Mouse (Mus musculus) right cerebral cortex, adult 18-20 months (tissue): Measurements from ENCODE around the gene Tapt1.

Experiments used
- DNase-seq: peaks from one replicate; pipeline ENCODE4 v3.0.0; 2022; ENCODE audit warnings: mixed read lengths

The Tapt1 gene

DNA sequence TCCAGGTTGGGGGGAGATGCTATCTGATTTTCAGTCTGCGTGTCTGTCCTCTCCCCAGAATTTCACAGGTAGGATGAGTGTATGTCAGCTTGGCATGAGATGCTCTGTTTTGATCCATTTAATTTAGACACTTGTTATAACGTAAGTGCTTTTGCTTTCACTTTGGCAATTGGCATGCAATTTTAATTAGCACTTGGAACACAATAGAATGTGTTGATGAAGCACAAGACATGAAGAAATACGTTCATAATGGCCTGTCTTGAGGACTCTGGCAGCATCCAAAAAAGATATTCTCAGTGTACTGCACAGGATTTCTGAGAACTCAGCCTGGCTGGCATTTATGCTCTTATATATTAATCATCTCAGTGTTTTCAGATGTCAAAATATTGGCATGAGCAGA, 7.5 kb upstream of the Tapt1 start:
- no peak for DNase-seq

DNA sequence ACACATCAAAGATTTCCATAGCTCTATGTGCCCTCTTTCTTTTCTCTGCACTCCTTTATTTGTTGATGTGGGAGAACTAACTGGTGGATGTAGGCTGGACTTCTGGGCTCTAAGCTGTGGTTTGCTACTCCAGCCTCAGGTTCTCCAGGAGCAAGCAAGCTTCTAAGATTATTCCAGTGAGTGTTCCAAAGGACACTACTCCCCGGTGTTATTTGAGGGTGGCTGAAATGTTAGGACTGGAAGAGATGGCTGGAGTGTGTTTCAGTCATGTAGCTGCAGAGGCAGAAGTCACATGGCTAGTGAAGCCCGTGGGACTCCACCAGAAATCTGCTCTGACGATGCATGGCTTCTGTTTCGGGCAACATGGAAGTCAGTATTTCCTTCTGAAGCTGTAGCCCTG, 2.3 kb upstream of the Tapt1 start:
- DNase-seq, result no peak

DNA sequence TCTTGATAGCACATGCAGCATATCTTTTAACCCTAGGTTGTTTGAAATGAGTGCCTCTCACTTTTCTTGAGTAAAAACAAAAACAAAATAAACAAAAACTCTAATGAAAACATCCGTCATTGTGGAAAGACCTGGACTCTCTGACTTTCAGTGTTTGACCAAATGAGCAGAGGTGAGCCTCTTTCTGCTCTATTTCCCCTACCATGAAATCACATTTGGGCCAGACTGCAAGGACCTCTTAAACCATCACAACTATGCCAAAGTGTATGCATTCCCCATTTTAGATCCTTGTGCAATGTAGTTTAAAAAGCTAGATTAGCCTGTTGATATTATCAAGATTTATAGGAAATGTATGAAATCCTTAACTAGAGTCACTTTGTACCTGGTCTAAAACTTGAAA, 1.9 kb upstream of the Tapt1 start:
- no peak for DNase-seq

DNA sequence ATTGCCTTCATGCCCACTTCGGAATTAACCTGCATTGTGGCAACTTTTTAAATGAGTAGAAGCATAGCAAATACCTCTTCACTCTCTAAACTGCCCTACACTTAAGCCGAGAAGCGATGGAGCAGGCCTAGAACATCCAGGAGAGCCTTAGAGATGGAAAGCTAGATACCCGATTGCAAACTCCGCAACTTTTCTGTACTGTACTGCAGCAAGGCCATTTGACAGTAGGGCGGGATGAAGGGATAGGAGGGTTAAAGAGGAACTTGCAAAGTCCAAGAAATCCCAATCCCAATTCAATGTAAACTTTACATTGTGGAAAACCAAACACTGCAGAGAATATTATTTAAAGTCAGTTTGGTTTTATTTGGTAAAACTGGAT, 1.0 kb upstream of the Tapt1 start:
- DNase-seq, result no peak

DNA sequence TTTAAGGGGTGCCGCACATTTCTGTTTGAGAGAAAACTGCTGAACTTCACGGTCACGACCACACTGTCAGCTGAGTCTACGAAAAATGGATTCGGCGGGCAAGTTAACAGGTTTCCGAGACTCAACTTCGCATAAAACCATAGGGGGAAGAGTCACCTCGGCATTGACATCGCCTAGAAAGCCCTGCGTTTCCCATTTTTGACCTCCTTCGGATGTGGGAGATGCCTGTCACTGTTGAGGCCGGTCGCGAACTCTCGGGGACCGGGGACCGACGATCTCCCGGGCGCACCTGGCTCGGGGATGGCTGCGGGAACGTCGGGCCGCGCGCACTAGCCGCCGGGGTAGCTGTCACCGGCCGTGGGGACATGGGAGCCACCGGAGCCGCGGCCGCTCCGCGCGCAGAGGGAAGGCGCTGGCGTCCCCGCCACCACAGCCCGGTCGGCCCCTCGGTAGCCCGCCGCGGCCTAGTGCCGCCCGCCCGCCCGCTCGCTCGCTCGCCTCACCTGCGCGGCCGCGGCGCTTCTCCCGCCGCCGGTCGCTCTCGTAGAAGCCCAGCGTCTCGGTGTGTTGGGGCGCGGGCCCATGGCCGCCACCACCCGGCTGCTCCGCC, 410 bp downstream of the Tapt1 start:
- DNase-seq, result no peak

DNA sequence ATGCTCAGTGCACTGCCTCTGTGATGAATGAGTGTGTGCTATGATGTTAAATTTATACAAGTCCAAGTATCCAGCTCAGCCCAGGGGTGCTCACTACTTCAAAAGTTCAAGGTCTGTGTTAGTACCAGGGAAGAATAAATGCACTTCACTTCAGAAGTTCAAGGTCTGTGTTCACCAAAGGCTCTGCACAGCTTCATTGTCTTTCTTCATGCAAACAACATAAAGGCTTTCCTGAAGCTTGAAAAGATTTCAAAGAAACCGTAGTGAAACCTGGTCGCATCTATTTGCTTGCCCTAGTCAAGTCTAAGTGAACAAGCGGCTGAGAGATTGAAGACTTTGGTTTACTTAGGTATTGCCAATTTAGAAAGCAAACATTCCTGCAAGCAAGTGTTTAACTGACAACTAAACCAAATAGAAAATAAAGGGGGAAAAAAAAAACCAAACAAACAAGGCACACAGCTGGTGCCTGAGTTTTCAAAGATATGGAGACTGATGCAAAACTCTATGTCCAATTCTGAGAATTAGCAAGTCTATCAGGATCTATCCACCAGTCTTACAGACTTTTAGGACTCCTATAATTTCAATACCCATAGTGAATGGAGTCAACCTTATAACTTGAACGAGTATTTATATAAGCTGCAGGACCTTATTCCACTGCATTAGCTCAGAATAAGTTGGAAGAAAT, 1.4 kb downstream of the Tapt1 start:
- no peak for DNase-seq

DNA sequence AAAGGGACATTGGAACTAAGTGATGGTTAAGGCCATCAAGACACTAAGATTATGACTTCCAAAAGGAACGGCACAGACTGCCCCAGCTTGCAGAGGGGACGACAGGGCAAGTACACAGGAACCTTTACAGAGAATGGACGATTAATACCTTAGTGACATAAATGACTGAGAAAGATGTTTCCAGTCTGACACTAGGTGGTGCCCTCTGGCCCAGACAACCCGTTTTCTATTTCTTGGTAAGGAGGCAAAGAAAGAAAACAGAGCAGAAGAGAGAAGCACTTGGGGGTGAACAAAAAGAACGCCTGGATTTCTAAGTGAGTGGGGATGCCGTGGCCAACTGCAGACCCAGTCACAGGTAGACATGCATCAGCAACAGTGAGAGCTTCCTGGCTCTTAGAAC, 2.2 kb downstream of the Tapt1 start:
- DNase-seq, result peak; percentile 14

DNA sequence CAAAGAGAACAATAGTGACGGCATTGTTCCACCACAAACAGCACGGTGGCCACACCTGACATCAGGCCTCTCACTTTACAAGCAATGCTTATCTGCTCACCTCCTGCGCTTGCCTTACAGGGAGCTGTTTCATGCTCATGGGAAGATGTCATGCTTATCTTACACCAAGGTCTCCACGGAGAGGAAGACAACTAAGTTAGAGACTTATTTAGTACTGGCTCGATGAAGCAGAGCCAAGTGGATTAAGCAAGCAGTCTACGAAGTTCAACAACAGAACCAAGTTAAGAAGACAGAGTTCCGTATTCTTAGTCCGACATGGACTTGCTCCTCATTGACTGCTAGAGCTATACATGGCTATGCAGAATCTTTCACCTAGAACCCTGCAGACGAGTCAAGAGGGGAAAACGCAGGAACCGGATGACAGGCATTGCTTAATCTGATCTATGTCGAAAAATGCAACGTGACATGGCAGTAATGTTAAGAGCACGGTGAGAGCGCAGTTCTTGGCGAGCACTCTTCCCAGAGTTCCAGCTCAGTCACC, 3.0 kb downstream of the Tapt1 start:
- DNase-seq, result no peak

DNA sequence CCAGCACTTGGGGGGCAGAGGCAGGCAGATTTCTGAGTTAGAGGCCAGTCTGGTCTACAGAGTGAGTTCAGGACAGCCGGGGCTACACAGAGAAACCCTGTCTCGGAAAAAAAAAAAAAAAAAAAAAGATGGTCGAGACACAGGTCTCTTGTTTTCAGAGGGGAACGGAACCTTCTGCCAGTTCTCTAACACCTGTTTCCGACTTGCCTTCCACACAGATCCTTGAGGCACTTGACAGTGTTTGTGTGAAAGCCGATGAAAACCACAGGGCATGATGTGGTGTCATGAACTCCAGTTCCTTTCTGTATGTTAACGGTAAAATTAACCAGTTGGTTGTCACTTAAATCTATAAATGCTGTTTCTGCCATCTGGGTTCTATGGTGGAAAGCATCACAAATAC, 6.0 kb downstream of the Tapt1 start:
- no peak for DNase-seq

DNA sequence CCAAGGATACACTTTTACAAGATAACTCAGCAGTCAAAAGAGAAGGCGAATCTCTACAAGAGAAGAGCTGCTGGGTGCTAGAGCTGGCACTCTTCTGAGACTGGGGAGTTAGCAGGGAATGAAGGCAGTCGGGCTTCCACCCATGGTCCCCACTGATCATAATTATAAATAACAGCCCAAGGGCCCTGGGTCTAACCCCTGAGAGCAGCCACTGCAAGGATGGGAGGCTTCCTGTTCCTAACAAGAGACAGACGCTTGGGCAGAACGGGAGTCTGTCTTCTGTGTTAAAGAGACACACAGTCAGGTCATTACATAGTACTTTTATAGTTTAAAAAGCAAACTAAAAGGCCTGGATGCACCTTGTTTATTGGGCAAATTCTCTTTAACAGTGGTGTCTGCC, 6.6 kb downstream of the Tapt1 start:
- DNase-seq, result no peak

DNA sequence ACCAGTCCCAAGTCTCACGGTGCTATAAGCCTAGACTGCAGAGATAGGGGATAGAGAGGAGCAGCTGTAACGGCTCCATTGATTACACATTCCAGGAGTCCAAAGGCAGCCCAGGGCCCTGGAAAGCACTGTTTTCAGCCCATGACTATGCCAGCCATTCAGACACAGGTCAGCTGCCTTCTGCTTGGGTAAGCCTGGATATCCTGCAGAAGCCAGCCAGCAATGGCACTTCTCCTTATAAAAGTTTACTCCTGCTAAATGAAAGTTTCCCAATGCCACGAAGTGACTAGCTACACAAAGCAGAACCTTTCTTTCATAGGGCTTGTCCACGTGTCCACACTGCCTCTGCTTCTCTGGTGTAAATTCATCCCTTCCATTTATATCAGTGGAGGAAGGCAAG, 7.9 kb downstream of the Tapt1 start:
- DNase-seq, result no peak

DNA sequence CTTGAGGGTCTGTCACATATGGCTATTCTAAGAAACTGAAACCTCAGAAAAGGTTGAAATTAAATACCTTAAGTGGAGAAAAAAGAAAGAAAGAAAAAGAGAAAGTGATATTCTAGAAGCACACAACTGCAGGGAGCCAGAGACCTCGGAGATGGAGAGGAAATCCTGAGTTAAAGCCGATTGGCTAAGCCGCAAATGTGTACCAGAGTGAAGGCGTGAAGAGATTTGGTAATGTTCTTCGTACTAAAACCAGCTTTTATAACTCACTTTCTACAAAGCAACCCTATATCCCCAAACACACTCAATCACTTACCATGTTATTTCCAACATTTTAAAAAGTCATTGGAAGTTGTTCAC, 8.8 kb downstream of the Tapt1 start:
- DNase-seq, result no peak

DNA sequence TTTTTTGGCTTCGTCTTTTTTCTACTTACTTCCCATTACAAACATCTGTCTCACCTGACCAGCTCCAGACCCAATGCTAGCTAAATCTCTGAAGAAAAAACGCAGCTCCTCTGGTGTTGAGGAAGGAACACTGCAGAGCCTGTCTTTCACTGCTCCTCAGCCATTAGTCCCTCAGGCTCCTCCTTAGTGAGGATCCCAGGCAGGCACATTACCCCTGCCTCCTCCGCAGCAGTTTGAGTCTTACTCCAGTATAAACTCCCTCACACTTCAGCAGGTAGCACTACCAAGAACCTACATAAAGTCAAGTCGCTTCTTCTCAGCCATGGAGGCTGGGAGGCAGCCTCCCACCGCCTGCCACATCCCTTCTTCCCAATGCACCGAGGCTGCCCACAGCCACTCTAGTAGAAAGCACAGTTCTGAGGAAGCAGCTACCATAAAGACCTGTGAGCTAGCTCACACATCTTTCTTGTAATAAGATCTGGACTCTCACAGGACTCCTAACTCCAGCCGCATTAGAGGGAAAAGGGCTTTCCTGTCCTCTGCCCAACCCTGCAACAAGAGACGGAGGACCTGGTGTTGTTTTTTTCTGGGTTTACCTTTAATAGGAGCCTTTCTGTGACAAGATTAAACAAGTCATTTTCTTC, 9.3 kb downstream of the Tapt1 start:
- peak; percentile 30 for DNase-seq

DNA sequence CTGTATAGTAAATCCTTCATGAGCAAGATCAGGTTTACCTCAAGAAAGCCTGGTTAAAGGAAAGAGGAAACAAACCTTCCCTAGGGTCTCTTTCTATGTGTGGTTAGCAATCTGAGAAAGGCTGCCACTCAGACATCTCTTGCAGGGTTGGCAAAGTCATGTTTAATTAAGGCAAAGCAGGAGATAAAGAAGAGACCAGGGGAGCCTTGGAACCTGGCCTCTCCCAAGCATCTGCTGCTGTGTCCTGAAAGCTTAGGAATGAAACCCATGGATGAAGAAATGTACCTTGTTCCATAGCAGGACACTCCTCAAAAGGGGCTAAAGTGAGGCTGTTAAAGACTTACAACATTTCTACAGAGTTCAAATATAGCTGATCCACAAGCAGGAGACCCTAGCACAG, 11.3 kb downstream of the Tapt1 start:
- no peak for DNase-seq

DNA sequence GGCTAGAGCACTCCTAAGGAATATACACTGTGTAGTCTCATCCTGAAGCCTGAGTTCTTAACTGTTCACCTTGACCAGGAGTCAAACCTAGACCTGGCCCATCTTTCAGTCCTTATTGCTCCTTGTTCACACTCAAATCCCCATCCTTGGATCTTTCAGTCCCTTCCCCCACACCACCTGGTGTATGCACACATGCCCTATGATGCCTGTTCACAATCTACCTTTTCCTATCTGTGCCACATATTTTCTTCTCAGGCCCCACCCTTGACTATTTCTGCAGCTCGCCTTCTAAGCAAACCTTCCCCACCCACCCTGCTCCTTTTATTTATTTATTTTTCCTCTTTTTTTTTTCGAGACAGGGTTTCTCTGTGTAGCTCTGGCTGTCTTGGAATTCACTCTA, 12.4 kb downstream of the Tapt1 start:
- no peak for DNase-seq

DNA sequence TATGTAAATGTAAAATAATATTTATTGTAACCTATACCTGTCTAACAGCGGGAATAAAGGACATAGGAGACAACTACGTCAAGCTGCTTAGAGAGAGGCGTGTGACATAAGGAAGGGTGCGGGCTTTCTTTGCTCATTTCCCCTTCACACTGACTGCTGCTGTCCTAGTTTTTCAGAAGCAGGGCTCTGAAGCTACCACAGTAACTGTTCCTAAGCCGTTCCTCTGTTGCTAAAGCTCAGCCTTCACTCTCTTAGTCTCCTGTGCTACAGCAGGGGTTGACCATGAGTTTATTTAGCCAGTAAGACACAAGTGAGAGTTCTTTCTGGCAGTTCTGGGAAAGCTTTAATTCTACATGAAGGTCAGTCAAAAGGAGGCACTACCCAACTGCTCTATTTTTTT, 13.0 kb downstream of the Tapt1 start:
- DNase-seq, result peak; percentile 11

DNA sequence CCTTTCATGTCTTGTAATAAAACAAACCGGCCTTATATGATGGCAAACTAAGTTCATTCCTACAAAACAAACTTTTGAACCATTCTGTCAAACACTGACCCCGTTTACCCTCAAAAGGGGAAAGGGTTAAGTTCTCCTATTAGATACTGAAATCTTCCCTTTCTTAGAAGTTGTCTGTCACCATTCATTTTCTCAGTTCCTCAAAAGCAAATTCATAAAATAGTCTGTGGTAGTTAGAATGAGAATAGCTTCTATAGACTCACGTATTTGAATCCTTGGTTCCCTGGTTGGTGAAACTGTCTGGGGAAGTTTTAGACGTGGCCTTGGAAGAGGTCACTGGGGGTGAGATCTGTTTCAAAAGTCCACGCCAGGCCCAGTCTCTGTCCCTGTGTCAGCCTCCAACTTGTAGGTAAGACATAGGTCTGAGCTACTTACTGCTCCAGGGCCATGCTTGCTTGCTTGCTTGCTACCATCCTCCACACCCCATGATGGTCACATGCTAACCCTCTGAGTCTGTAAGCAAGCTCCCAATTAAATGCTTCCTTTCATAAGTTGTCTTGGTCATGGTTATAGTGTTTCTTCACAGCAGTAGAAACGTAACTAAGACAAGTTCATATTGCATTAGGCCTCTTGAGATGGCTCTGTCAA, 14.5 kb downstream of the Tapt1 start:
- DNase-seq, result no peak

DNA sequence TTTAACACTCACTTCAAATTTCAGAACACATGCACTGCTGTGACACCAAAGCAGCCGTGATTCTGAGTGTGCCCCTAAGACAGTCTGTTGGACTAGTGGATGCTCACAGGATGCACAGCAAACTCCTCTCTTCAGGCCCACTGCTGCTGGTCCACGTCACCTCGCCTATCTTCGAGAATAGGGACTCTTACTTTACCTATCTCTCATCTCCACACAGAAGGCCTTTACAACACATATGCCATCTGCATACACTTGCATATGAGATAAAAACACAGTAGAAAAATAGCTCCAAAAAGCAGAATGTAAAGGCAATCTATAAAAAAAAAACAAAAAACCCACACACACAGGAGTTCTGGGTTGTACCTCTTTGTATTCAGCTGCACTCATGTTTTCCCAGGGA, 19.1 kb downstream of the Tapt1 start:
- DNase-seq, result no peak

DNA sequence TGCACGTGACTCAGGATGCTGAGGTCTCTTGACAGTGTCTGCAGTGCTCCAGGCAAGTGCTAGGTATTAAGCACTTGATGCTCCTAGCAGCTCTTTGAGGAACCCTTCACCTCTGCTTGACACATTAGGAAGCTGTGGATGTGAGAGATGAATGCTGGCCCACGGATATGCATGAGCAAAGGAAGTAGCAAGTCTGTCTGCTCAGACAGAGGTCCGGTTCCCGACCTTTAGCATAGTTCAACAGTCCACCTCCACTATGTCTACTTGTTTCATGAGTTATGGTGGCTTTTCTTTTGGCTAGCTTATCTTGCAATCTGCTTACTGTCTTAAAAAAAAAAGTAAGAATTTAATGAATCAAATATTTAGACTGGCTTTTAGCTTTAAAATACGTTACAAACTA, 19.8 kb downstream of the Tapt1 start:
- no peak for DNase-seq

DNA sequence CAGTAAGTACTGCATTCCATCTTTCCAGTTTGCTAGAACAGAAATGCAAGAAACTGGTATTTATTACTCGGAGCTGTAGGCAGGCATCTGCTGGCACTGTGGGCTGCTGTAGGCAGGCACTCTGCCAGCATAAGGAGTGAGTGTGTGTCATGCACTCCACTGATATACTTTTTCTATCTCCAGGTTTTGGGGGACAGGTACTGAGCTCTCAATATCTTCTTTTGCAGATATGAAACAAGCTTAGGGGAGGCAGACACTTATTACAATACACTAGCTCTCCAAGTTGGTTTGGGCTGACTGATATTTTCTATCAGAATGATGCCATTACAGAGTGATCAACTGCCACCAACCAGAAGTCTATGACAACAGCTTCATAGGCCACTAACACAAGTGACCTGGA, 23.0 kb downstream of the Tapt1 start:
- DNase-seq, result peak; percentile 75

DNA sequence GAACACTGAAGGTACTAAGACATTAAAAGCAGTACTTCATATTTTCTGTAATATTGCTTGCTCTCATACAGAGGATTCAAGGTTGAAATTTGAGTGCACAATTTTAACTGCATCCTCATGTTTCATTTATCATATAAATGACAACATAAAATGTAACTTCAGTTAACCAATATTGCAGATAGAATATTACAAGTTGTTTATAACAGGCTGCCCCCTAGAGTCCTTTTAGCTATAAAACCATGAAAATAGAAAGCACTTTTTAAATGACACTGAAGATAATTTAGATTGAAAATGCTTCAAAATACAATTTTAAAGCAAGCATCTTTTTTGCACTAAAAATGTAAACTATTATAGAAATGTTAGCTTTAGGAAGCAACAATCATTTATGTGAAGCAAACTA, 24.8 kb downstream of the Tapt1 start:
- no peak for DNase-seq

DNA sequence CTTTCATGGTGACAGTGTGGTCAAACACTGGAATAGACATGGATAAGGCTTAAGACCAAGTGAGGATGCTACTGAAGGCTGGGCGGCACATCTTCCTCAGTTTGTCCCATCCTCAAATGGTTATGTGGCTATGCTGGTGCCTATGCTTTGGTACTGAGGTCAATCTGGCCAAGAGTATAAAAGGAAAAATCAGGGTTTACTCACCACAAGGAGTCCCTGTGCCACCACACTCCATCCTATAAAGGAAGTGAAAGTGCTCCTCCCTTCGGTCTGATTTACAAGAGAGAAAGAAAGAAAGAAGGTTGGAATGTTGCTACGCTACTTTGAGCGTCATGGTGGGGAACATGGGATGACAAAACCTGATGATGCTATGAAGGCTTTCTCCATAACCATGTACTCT, 27.3 kb downstream of the Tapt1 start:
- DNase-seq, result no peak

DNA sequence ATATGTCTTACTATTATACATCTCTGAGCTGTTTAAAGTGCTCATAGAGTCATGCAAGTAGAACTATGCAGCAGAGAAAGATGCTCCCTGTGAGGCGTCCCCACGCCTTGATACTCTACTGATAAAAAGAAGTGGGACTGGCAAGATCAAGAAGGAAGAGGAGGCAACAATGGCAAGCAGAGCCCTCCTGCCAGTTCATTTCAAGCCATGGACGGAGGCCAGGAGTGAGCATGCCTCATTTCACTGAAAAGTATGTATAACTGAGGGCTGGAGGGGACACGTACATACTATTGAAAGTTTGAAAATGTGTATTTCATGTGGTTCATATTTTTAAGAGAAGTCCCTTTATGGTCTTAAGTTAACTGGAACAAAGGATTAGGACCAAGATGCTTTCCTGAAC, 28.0 kb downstream of the Tapt1 start:
- no peak for DNase-seq

DNA sequence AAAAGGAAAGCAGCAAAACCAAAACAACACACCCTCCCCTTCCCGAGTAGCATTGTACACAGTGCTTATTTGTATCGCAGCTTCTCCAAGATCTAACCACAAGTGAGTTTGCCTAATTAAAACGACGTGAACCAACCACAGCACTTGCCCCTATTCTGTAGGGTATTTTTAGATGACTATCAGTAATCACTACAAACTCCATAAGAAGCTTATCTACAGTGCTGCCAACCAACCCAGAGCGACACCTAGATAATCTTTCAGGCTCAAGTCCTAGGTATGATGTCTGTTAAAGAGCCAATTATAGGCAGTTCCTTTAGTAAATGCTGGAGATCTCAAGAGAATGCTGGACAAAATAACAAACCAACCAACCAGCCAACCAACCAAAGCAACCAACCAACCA, 28.6 kb downstream of the Tapt1 start:
- DNase-seq, result no peak
